Mouse (Mus musculus) small intestine, adult 2 months (tissue): Measurements from ENCODE around the gene Dlg2. TPM values are rescaled to one million over a fixed set of nuclear protein-coding genes. Genes with fewer than 3 reads are reported as not detected.
A peak's percentile ranks its signal among the peaks of the same experiment; 100 is the strongest.

Experiments used
- H3K27ac ChIP-seq: fragments of 200-500 bp; 2 replicates; pipeline ENCODE4 v1.5.1; 2012; ENCODE audit warnings: low read depth, low read length, control low read depth, inconsistent platforms; ENCODE audit not compliant: insufficient read depth
- H3K27me3 ChIP-seq: fragments of 200-500 bp; 2 replicates; pipeline ENCODE4 v1.6.1; 2012; ENCODE audit warnings: mild to moderate bottlenecking, moderate library complexity, low read length, inconsistent platforms; ENCODE audit not compliant: control insufficient read depth, insufficient read depth
- H3K36me3 ChIP-seq: fragments of 200-500 bp; 2 replicates; pipeline ENCODE4 v1.6.1; 2012; ENCODE audit warnings: mild to moderate bottlenecking, low read length, control low read depth, inconsistent platforms; ENCODE audit not compliant: control insufficient read depth, insufficient read depth
- H3K4me1 ChIP-seq: fragments of 200-500 bp; 2 replicates; pipeline ENCODE4 v1.6.1; 2012; ENCODE audit warnings: low read length, inconsistent platforms, mixed read lengths; ENCODE audit not compliant: control insufficient read depth, insufficient read depth, insufficient read length
- H3K4me3 ChIP-seq: fragments of 200-500 bp; 2 replicates; pipeline ENCODE4 v1.5.1; 2012; ENCODE audit warnings: low read depth, mild to moderate bottlenecking, control low read depth, inconsistent platforms, low read length, moderate library complexity
- CTCF ChIP-seq: fragments of 200-500 bp; IDR thresholded peaks from 2 replicates; pipeline ENCODE4 v1.5.1; 2012; ENCODE audit warnings: low read depth, mild to moderate bottlenecking, control low read depth, inconsistent platforms, low read length, moderate library complexity, mixed read lengths; ENCODE audit not compliant: insufficient replicate concordance, insufficient read length; ENCODE audit errors: extremely low read depth
- POLR2A ChIP-seq: fragments of 200-500 bp; IDR thresholded peaks from 2 replicates; pipeline ENCODE4 v1.6.1; 2012; ENCODE audit warnings: low read depth, mild to moderate bottlenecking, control low read depth, inconsistent platforms, low read length, moderate library complexity
- WGBS: fragments of 180-500 bp; shearing (Covaris S2); methylation state at CpG from one replicate; pipeline ENCODE4 v1.1.7; 2018; 5-methylcytosine and 5-hydroxymethylcytosine counted together
- polyA plus RNA-seq: library from polyadenylated mRNA; depleted of rRNA; stranded (reverse); fragments of >200 nt; gene quantifications from 2 replicates; pipeline ENCODE4 v1.2.3, GENCODE M21; 2012; rRNA removed

Dlg2 gene
- 0.38 and 0.56 TPM in 2 replicates for polyA plus RNA-seq

- WGBS, result under 1% methylated on average over 32 of the region's 32 CpGs
- peak within 1 kb of the TSS; percentile 80 for H3K4me3 ChIP-seq
- TF ChIP-seq POLR2A (no peak), CTCF (no peak)
- H3K27me3 ChIP-seq, result peaks cover 4% of the 10 kb centered on the region; the same call in 1 of the 2 replicates
- no peaks in the 10 kb centered on the region for H3K4me1 ChIP-seq
- H3K36me3 ChIP-seq, result no peaks in the 10 kb centered on the region
- peak within 1 kb of the TSS; percentile 61 for H3K27ac ChIP-seq
Observed at GRCm38 (mm10) chr7:90476313-90477245, at the start of gene Dlg2. Dlg2 (plus strand) TSS chr7:90476672.

DNA sequence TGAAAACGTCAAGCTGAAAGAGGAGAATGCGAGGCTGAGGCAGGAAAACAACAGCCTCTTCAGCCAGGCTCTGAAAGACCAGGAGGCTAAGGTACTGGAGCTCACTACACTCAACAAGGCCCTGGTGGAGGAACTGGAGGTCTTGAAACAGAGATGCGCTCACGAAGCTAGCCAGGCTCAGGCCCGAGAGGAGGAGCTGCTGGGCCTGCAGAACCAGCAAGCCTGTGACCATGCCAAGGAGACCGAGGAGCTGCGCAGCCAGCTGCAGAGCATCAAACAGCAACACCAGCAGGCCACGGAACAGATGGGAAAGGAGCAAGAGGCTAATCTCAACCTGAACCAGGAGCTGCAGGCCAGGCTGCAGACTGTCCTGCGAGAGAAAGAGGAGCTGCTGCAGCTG is 49.5 kb upstream of the Dlg2 start:
- no peaks in the 10 kb centered on the region for H3K4me1 ChIP-seq
- peak overlapping the region; percentile 56; the same call in 1 of the 2 replicates for H3K4me3 ChIP-seq
- H3K36me3 ChIP-seq, result no peaks in the 10 kb centered on the region
- no peak overlapping the region for H3K27ac ChIP-seq
- TF ChIP-seq CTCF (no peak), POLR2A (no peak)
- no peaks in the 10 kb centered on the region for H3K27me3 ChIP-seq
- 64% methylated on average over 9 of the region's 9 CpGs for WGBS

GRCm38 (mm10) chr7:90432221-90432620 is 44.3 kb upstream of the Dlg2 start:
- H3K4me1 ChIP-seq, result no peaks in the 10 kb centered on the region
- no peak overlapping the region for H3K27ac ChIP-seq
- TF ChIP-seq CTCF, result no peak
- no peak for TF ChIP-seq POLR2A

DNA sequence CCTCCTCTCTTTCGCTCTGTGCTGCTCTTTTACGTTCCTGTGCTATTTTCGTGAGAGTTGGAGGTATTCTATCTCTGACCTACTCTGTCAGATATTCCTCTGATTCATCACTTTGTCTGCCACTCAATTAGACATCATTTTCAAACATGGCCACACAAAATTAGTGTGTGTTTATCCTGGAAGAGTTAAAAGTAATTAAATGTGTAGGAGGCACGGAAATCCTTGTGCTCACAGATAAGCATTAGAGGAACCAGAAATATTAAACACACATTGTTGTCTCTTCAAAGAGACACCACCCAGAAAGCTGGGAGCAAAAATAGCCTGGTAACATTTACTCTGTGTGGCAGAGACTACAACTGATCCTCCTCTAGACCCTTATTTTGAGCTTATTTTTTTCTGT is 36.4 kb upstream of the Dlg2 start:
- Histone ChIP-seq H3K27me3 (no peaks in the 10 kb centered on the region), H3K36me3 (peaks cover 2% of the 10 kb centered on the region; the same call in 1 of the 2 replicates), H3K4me1 (0 out of 2 replicates have a peak, but pooled peaks cover 3% of the 10 kb centered on the region), H3K27ac (no peak overlapping the region), H3K4me3 (no peak overlapping the region)
- 79% methylated on average over 4 of the region's 4 CpGs for WGBS
- TF ChIP-seq CTCF (no peak), POLR2A (no peak)

More at GRCm38 (mm10) chr7:90432221-90432620, 44.3 kb upstream of the Dlg2 start:
- no peak overlapping the region for H3K4me3 ChIP-seq
- no peaks in the 10 kb centered on the region for H3K27me3 ChIP-seq
- H3K36me3 ChIP-seq, result no peaks in the 10 kb centered on the region

DNA sequence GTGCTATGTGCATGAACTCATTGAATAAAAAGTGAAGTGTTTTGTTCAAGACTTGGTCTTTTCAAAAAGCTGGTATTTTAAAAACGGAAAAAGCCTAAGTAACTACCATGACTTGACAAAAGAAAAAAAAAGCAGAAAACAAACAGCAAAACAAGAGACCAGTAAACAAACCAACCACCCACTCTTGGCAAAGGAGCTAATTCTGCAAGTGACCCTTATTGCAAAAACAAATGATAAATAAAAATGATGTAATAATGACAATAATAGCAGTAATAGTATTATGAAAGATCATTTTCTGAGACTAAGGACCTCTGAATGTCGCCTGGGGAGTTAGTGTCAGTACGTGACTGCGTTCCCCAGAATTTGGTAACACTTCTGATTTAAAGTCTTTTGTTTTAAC is 34.4 kb upstream of the Dlg2 start:
- Histone ChIP-seq H3K27me3 (no peaks in the 10 kb centered on the region), H3K36me3 (peaks cover 5% of the 10 kb centered on the region), H3K4me1 (0 out of 2 replicates have a peak, but pooled peaks cover 3% of the 10 kb centered on the region), H3K4me3 (no peak overlapping the region), H3K27ac (peak overlapping the region; percentile 25)
- TF ChIP-seq POLR2A (no peak), CTCF (no peak)
- WGBS, result 13% methylated on average over 4 of the region's 4 CpGs

DNA sequence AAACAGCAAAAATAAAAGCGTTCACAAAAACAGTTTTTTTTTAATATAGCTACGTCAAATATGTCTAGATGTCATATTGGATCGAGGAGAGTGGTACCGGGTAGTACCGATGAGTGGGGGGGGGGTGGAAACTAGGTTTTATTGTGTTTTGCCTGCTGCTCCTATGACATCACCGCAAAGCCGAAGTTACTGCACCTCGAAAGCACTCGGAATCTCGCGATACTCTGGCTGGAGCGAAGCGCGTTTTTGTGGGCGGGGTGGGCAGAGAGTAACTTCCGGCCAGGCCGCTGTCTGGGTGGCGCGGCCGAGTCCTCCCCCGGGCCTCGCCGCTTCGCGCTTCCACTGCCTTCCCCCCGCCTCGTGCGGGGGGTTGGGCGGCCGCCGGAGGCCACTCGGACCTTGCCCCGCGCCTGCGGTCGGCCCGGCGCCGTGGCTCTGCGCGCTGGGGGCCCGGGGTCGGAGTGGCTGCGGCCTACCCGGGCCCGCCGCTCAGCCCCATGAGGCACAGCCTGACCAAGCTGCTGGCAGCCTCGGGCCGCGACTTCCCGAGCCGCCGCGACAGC is 33.9 kb upstream of the Dlg2 start, which contains the start of gene Crebzf:
Gene Crebzf (plus strand): TSS at position 212 of the 563 bp plus-strand sequence.
- WGBS, result under 1% methylated on average over 53 of the region's 54 CpGs
- H3K27ac ChIP-seq, result peak within 1 kb of the TSS; percentile 89
- peaks cover 8% of the 10 kb centered on the region for H3K36me3 ChIP-seq
- no peaks in the 10 kb centered on the region for H3K27me3 ChIP-seq
- H3K4me1 ChIP-seq, result 0 out of 2 replicates have a peak, but pooled peaks cover 3% of the 10 kb centered on the region
- TF ChIP-seq CTCF, result no peak
- peak; percentile 89 for TF ChIP-seq POLR2A
- peak within 1 kb of the TSS; percentile 95 for H3K4me3 ChIP-seq
